Mouse (Mus musculus) left cerebral cortex, adult 2 months (tissue): ENCODE measurements around the gene Armh3. TPM values are rescaled to one million over a fixed set of nuclear protein-coding genes. Genes with fewer than 3 reads are reported as not detected.
A peak's percentile ranks its signal among the peaks of the same experiment; 100 is the strongest.
"Not testable (repeated sequence)": the region's sequence is repeated elsewhere in the genome, so short reads cannot be mapped to it uniquely, and the experiment has no call there.

ENCODE experiments used
- DNase-seq, 2 experiments: peaks; one replicate each; pipeline ENCODE4 v3.0.0; 2021 to 2022; ENCODE audit warnings: low spot score in 2 of 2, mixed read lengths in 1 of 2; ENCODE audit errors: extremely low spot score in 1 of 2
- H3K27ac ChIP-seq: fragments of 200-600 bp; 2 replicates; pipeline ENCODE4 v1.8.1; 2022
- H3K4me3 ChIP-seq: fragments of 200-600 bp; 2 replicates; pipeline ENCODE4 v1.8.1; 2022
- CTCF ChIP-seq: fragments of 200-600 bp; IDR thresholded peaks from 2 replicates; pipeline ENCODE4 v1.8.1; 2022; ENCODE audit warnings: antibody characterized with exemption, mild to moderate bottlenecking, moderate library complexity
- intact Hi-C: fragments of 180-260 bp; cut with DNase I; formaldehyde crosslinking; loops from one replicate; pipeline ENCODE4 v1.15.1; 2025
- total RNA-seq, 2 experiments: library from RNA; stranded (reverse); gene quantifications; 2 replicates each; pipeline ENCODE4 v1.2.3; 2021

Gene Armh3
- total RNA-seq, 2 experiments from 2014 or later: 19.4 to 20.9 TPM

GRCm38 (mm10) chr19:46002279-46002678 is 4.0 kb upstream of the Armh3 start:
- Histone ChIP-seq H3K4me3 (no peak overlapping the region), H3K27ac (no peak overlapping the region)
- TF ChIP-seq CTCF: no peak
- no peak for DNase-seq
- intact Hi-C loops: no loop called here

GRCm38 (mm10) chr19:45999378-45999777 is 1.1 kb upstream of the Armh3 start:
- intact Hi-C loops: loop anchor here (2.0 kb wide), 2 partner anchors 39 to 75 kb away; partner anchors contain the start of gene Nolc1
- H3K4me3 ChIP-seq: no peak overlapping the region
- TF ChIP-seq CTCF: no peak
- DNase-seq: no peak
- H3K27ac ChIP-seq: no peak overlapping the region

- H3K27ac ChIP-seq: peak overlapping the region; percentile 97; the same call in 1 of the 2 replicates
- intact Hi-C loops: loop anchor here (1.0 to 2.0 kb wide), 3 partner anchors 40 to 76 kb away; partner anchors contain the start of gene Nolc1
- TF ChIP-seq CTCF: no peak
- DNase-seq: no peak
- H3K4me3 ChIP-seq: peak overlapping the region; percentile 69
Measured at GRCm38 (mm10) chr19:45998694-45999217, 468 bp upstream of the Armh3 start.

GRCm38 (mm10) chr19:45997365-45997764 is 923 bp downstream of the Armh3 start:
- no peak for TF ChIP-seq CTCF
- DNase-seq: no peak
- Histone ChIP-seq H3K4me3 (peak overlapping the region; percentile 69), H3K27ac (peak overlapping the region; percentile 97; the same call in 1 of the 2 replicates)
- intact Hi-C loops: no loop called here

- intact Hi-C loops: no loop called here
- H3K4me3 ChIP-seq: no peak overlapping the region
- no peak for TF ChIP-seq CTCF
- no peak for DNase-seq
- no peak overlapping the region for H3K27ac ChIP-seq
Measured at GRCm38 (mm10) chr19:45993981-45994737, 4.1 kb downstream of the Armh3 start.

GRCm38 (mm10) chr19:45993441-45993840 is 4.8 kb downstream of the Armh3 start:
- intact Hi-C loops: not testable (repeated sequence)

GRCm38 (mm10) chr19:45991171-45991570 is 7.1 kb downstream of the Armh3 start:
- no peak for TF ChIP-seq CTCF

More at GRCm38 (mm10) chr19:45993441-45993840, 4.8 kb downstream of the Armh3 start:
- H3K4me3 ChIP-seq, DNase-seq, H3K27ac ChIP-seq: not testable (repeated sequence)

GRCm38 (mm10) chr19:45988238-45988637 is 10.1 kb downstream of the Armh3 start:
- DNase-seq: no peak
- Histone ChIP-seq H3K27ac (no peak overlapping the region), H3K4me3 (no peak overlapping the region)
- no peak for TF ChIP-seq CTCF
- intact Hi-C loops: no loop called here

More at GRCm38 (mm10) chr19:45991171-45991570, 7.1 kb downstream of the Armh3 start:
- no peak overlapping the region for H3K4me3 ChIP-seq
- intact Hi-C loops: no loop called here
- no peak for DNase-seq
- H3K27ac ChIP-seq: no peak overlapping the region

- Histone ChIP-seq H3K27ac (no peak overlapping the region), H3K4me3 (no peak overlapping the region)
- no peak for TF ChIP-seq CTCF
- intact Hi-C loops: no loop called here
- DNase-seq: no peak
Measured at GRCm38 (mm10) chr19:45984379-45984778, 13.9 kb downstream of the Armh3 start.

GRCm38 (mm10) chr19:45960770-45961169 is 37.5 kb downstream of the Armh3 start:
- no peak for DNase-seq
- TF ChIP-seq CTCF: no peak
- Histone ChIP-seq H3K27ac (no peak overlapping the region), H3K4me3 (no peak overlapping the region)
- intact Hi-C loops: no loop called here

GRCm38 (mm10) chr19:45956736-45957135 is 41.6 kb downstream of the Armh3 start:
- DNase-seq: peak in 1 of 2 experiments; percentile 56
- Histone ChIP-seq H3K27ac (peak overlapping the region; percentile 40; the same call in 1 of the 2 replicates), H3K4me3 (no peak overlapping the region)
- intact Hi-C loops: no loop called here
- TF ChIP-seq CTCF: no peak

- TF ChIP-seq CTCF: peak; percentile 83
- peak in 1 of 2 experiments; percentile 24 for DNase-seq
- intact Hi-C loops: loop anchor here (1.0 kb wide), 1 partner anchor 140 kb away; no protein-coding TSS in a partner anchor
- Histone ChIP-seq H3K4me3 (no peak overlapping the region), H3K27ac (no peak overlapping the region)
Measured at GRCm38 (mm10) chr19:45953286-45953685, 45.0 kb downstream of the Armh3 start.
